Mouse (Mus musculus) embryonic facial prominence, embryonic 11.5 days (tissue): ENCODE results near the gene Olfr544. TPM values are rescaled to one million over a fixed set of nuclear protein-coding genes. Genes with fewer than 3 reads are reported as not detected.
"Not testable (repeated sequence)": the region's sequence is repeated elsewhere in the genome, so short reads cannot be mapped to it uniquely, and the experiment has no call there.

Source experiments
- ATAC-seq: fragments of 200-750 bp; cut with Nextera tagmentation; replicated peaks from 2 replicates; pipeline ENCODE4 v1.8.0; 2017; ENCODE audit warnings: low read depth; ENCODE audit not compliant: insufficient number of reproducible peaks, low FRiP score, low TSS enrichment
- DNase-seq: peaks from one replicate; pipeline ENCODE4 v3.0.0-alpha.2; 2015; ENCODE audit warnings: low spot score
- H3K27ac ChIP-seq: fragments of 300-500 bp; sonication (generic); replicated peaks from 2 replicates; pipeline ENCODE4 v1.5.1; 2014; ENCODE audit warnings: mild to moderate bottlenecking, low read depth, low read length, control low read depth
- H3K27me3 ChIP-seq: fragments of 300-500 bp; sonication (generic); 2 replicates; pipeline ENCODE4 v1.6.1; 2014; ENCODE audit warnings: mild to moderate bottlenecking, low read length, moderate library complexity, mixed read lengths; ENCODE audit not compliant: control insufficient read depth, insufficient read depth
- H3K36me3 ChIP-seq: fragments of 300-500 bp; sonication (generic); replicated peaks from 2 replicates; pipeline ENCODE4 v1.6.1; 2014; ENCODE audit warnings: low read depth, mild to moderate bottlenecking, low read length, moderate library complexity, mixed read lengths; ENCODE audit not compliant: control insufficient read depth, insufficient read depth
- H3K4me1 ChIP-seq: fragments of 300-500 bp; sonication (generic); 2 replicates; pipeline ENCODE4 v1.6.1; 2014; ENCODE audit warnings: low read length, mixed read lengths; ENCODE audit not compliant: control insufficient read depth, insufficient read depth
- H3K4me2 ChIP-seq: fragments of 300-500 bp; sonication (generic); 2 replicates; pipeline ENCODE4 v1.6.1; 2014; ENCODE audit warnings: low read depth, mild to moderate bottlenecking, control low read depth, low read length, moderate library complexity
- H3K4me3 ChIP-seq: fragments of 300-500 bp; sonication (generic); 2 replicates; pipeline ENCODE4 v1.5.1; 2014; ENCODE audit warnings: low read depth, low read length, control low read depth
- H3K9ac ChIP-seq: fragments of 300-500 bp; sonication (generic); replicated peaks from 2 replicates; pipeline ENCODE4 v1.6.1; 2014; ENCODE audit warnings: mild to moderate bottlenecking, control low read depth, low read length
- H3K9me3 ChIP-seq: fragments of 300-500 bp; sonication (generic); replicated peaks from 2 replicates; pipeline ENCODE4 v1.6.1; 2016; ENCODE audit warnings: mild to moderate bottlenecking, low read length, inconsistent platforms, mixed read lengths; ENCODE audit not compliant: control insufficient read depth
- WGBS: fragments of 180-500 bp; shearing (Covaris S2); extraction: QIAGEN DNeasy Blood & Tissue Kit; methylation state at CpG from one replicate; pipeline ENCODE4 v1.1.7; 2014; 5-methylcytosine and 5-hydroxymethylcytosine counted together
- polyA plus RNA-seq: library from polyadenylated mRNA; unstranded; fragments of >200 nt; fragmentation: Nextera tagmentation; extraction: Ambion mirVana; gene quantifications from 2 replicates; pipeline ENCODE4 v1.2.1, GENCODE M21; 2014

Gene Olfr544
- polyA plus RNA-seq, 1 experiment from 2014 or later: not detected

DNA sequence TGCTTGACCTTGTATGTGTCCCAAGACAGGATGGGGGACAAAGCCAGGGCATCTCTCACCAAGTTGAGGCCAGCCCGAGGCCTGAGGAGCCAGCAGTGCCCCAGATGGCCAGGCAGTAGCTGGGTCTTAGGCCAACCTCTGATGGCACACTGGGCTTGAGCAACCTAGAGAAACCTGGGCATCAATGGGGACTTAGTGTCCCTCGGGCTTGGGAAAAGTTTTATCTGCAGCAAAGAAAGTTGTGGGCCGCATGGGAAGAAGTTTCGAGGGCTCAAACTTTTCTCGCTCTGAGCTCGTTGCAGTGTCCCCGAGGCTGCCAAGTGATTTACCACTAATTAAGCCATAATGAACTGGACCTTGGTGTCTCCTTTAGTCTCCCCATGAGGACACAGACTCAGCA is 21.6 kb upstream of the Olfr544 start:
- Histone ChIP-seq H3K4me2 (no peak overlapping the region), H3K4me1 (no peaks in the 10 kb centered on the region; the same call in 1 of the 2 replicates), H3K4me3 (no peak overlapping the region), H3K27ac (no peak overlapping the region), H3K9ac (no peak overlapping the region), H3K27me3 (no peaks in the 10 kb centered on the region; the same call in 1 of the 2 replicates), H3K36me3 (no peaks in the 10 kb centered on the region), H3K9me3 (no peaks in the 10 kb centered on the region)
- no peak for ATAC-seq
- DNase-seq: no peak
- WGBS: 80% methylated on average over 7 of the region's 7 CpGs

DNA sequence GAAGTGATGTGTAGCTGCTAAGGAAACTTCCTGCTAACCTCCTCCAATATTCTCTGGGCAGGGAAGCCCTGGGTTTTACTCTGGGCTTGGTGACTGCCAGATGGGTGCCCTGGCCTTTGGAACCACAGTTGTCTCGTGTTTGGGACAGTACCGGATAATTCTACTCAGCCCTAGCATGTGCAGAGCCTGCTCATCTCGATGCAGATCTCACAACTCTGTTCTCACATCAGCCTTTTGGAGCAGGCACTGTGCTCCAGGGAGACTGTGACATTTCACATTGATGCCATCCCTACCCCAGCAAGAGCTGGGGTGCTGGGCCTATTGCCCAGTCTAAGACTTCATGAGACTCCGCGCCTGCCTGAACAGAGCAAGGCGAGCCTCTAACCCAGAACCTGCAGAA is 20.6 kb upstream of the Olfr544 start:
- Histone ChIP-seq H3K4me2 (no peak overlapping the region), H3K36me3 (no peaks in the 10 kb centered on the region), H3K9ac (no peak overlapping the region), H3K27me3 (no peaks in the 10 kb centered on the region; the same call in 1 of the 2 replicates), H3K9me3 (no peaks in the 10 kb centered on the region), H3K27ac (no peak overlapping the region), H3K4me1 (no peaks in the 10 kb centered on the region; the same call in 1 of the 2 replicates), H3K4me3 (no peak overlapping the region)
- no peak for ATAC-seq
- no peak for DNase-seq
- 87% methylated on average over 6 of the region's 6 CpGs for WGBS

DNA sequence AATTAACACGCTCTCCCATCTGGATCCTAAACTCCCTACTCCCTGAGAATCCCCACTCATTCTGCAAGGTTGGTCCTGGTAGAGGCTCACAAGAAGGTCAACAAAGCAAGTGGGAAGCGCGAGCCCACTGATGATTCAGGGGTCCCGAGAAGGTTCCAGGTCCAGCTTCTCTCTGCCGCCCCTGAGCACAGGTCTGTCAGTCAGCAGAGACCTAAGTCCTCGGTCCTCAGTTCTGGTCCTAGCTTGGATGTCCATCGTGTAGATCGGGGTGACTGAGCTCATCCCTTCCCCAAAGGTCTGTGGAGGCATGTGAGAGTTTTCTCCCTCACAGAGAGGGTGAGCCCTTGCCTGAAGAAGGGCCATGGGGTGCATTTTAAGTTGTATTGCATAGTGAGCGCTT is 20.0 kb upstream of the Olfr544 start:
- no peak overlapping the region for H3K9ac ChIP-seq
- H3K27me3 ChIP-seq: no peaks in the 10 kb centered on the region
- H3K4me2 ChIP-seq: no peak overlapping the region
- H3K4me1 ChIP-seq: no peaks in the 10 kb centered on the region; the same call in 1 of the 2 replicates
- H3K36me3 ChIP-seq: no peaks in the 10 kb centered on the region
- H3K4me3 ChIP-seq: no peak overlapping the region
- no peaks in the 10 kb centered on the region for H3K9me3 ChIP-seq
- WGBS: 85% methylated on average over 9 of the region's 9 CpGs
- DNase-seq (no peak), ATAC-seq (no peak)
- H3K27ac ChIP-seq: no peak overlapping the region

DNA sequence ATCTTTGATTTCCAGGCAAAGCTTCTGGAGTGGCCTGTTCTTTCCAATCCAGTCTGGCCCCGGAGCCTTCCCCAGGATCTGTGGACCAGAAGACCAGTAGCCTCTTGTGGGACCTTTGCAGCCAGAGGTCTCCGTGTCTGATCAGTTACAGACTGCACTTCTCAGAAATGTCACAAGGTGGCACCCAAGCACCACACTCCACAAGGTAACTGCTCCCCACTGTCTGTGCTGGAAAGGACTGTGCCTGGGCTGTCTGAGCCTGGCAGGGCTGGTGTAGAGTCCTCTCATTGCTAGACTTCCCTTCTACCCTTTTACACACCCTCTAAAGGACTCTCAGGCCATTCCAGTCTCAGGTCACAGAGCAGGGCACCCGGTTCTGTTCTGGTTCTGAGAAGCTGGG is 18.7 kb upstream of the Olfr544 start:
- no peak overlapping the region for H3K9ac ChIP-seq
- ATAC-seq: peak; percentile 69
- H3K4me2 ChIP-seq: no peak overlapping the region
- no peaks in the 10 kb centered on the region for H3K4me1 ChIP-seq
- peak; percentile 79 for DNase-seq
- H3K27ac ChIP-seq: no peak overlapping the region
- WGBS: 56% methylated on average over 3 of the region's 3 CpGs
- no peaks in the 10 kb centered on the region for H3K27me3 ChIP-seq
- no peaks in the 10 kb centered on the region for H3K9me3 ChIP-seq
- no peaks in the 10 kb centered on the region for H3K36me3 ChIP-seq
- no peak overlapping the region for H3K4me3 ChIP-seq

DNA sequence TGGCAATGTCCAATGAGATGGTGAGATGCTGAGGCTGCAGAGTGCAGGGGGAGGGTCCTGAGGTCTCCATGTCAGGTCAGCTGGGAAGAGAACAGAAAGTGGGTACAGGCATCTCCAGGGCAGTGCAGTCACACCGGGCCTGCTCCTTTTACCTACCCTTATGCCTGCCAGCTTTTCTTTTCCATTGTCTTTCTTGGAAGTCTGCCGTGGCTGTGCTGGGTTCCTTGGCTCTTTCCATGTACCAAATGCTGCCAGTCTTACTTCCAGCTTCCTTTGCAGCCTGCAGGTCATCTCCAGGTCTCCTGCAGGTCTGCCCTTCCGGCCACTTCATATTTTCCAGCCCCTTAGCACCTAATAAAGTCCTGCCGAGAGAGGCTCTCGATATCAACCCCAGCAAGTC is 13.9 kb upstream of the Olfr544 start:
- Histone ChIP-seq H3K27ac (no peak overlapping the region), H3K9ac (no peak overlapping the region)
- ATAC-seq: no peak

GRCm38 (mm10) chr7:102499473-102499872 is 11.4 kb upstream of the Olfr544 start, which contains the start of gene Olfr545:
Gene Olfr545, minus strand, starts transcription at chr7:102499573.
- WGBS: 65% methylated on average over 3 of the region's 3 CpGs
- no peak within 1 kb of the TSS for H3K27ac ChIP-seq
- H3K4me1 ChIP-seq: no peaks in the 10 kb centered on the region
- H3K9me3 ChIP-seq: no peaks in the 10 kb centered on the region
- H3K9ac ChIP-seq: no peak within 1 kb of the TSS
- no peaks in the 10 kb centered on the region for H3K36me3 ChIP-seq
- ATAC-seq (no peak), DNase-seq (no peak)
- H3K27me3 ChIP-seq: no peaks in the 10 kb centered on the region
- H3K4me3 ChIP-seq: no peak within 1 kb of the TSS
- no peak within 1 kb of the TSS for H3K4me2 ChIP-seq

More for the DNA sequence above, 13.9 kb upstream of the Olfr544 start:
- H3K27me3 ChIP-seq: no peaks in the 10 kb centered on the region
- H3K4me3 ChIP-seq: no peak overlapping the region
- H3K9me3 ChIP-seq: no peaks in the 10 kb centered on the region
- DNase-seq: no peak
- WGBS: 76% methylated on average over 5 of the region's 5 CpGs
- no peaks in the 10 kb centered on the region for H3K4me1 ChIP-seq
- no peak overlapping the region for H3K4me2 ChIP-seq
- no peaks in the 10 kb centered on the region for H3K36me3 ChIP-seq

DNA sequence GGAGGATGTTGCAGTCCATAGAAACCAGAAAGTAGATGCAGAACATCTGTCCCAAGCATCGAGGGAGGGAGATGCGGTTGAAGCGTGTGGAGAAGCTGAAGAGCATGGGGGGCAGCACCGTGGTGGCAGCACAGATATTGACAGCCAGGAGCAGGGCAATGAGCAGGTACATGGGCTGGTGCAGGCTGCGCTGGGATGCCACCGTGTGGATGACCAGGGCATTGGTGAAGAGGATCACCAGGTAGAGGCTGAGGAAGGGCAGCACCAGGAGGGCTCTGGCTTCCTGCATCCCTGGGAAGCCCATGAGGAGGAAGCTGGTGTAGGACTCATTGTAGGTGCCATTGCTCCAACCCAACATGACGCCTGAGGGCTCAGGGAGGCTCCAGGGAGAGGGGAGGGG is 6.3 kb upstream of the Olfr544 start:
- 59% methylated on average over 7 of the region's 7 CpGs for WGBS
- H3K27me3 ChIP-seq, H3K27ac ChIP-seq, DNase-seq, H3K4me3 ChIP-seq, H3K9ac ChIP-seq, H3K9me3 ChIP-seq, H3K4me2 ChIP-seq, H3K36me3 ChIP-seq, H3K4me1 ChIP-seq: not testable (repeated sequence)
- 0 out of 2 replicates have a peak, but pooled peaks have one; percentile 6 for ATAC-seq

- no peak overlapping the region for H3K4me2 ChIP-seq
- no peak for DNase-seq
- H3K9me3 ChIP-seq: no peaks in the 10 kb centered on the region
- H3K36me3 ChIP-seq: no peaks in the 10 kb centered on the region
- H3K9ac ChIP-seq: no peak overlapping the region
- no peaks in the 10 kb centered on the region for H3K27me3 ChIP-seq
- H3K27ac ChIP-seq: no peak overlapping the region
- 80% methylated on average over 1 of the region's 1 CpGs for WGBS
- H3K4me3 ChIP-seq: no peak overlapping the region
- no peaks in the 10 kb centered on the region for H3K4me1 ChIP-seq
- no peak for ATAC-seq
Observed at GRCm38 (mm10) chr7:102486105-102486504, 2.0 kb downstream of the Olfr544 start.
